Mouse (Mus musculus) MEL (cell line): ENCODE measurements around the gene Micu1. TPM values are rescaled to one million over a fixed set of nuclear protein-coding genes. Genes with fewer than 3 reads are reported as not detected.

Experiments
- DNase-seq: peaks from one replicate; pipeline ENCODE4 v3.0.0; 2011; ENCODE audit warnings: low read depth, low spot score
- H3K27ac ChIP-seq: 2 replicates; pipeline ENCODE4 v1.5.1; 2012; ENCODE audit warnings: low read depth, mild to moderate bottlenecking, control low read depth, low read length, moderate library complexity; ENCODE audit not compliant: control insufficient read depth
- H3K27me3 ChIP-seq, 2 experiments: fragments of 150-350 bp in 1 of 2; sonication (generic) in 1 of 2; 2 replicates each; pipeline ENCODE4 v1.6.1; 2012; ENCODE audit warnings: low read length in 2 of 2, mild to moderate bottlenecking in 2 of 2, improper control_type of control experiment in 1 of 2, moderate library complexity in 1 of 2; ENCODE audit not compliant: insufficient read depth in 2 of 2, control insufficient read depth in 1 of 2
- H3K36me3 ChIP-seq, 2 experiments: 2 replicates each; pipeline ENCODE4 v1.6.1; 2012 to 2014; ENCODE audit warnings: low read length in 2 of 2, improper control_type of control experiment in 1 of 2, inconsistent platforms in 1 of 2, mild to moderate bottlenecking in 1 of 2; ENCODE audit not compliant: insufficient read depth in 2 of 2, control insufficient read depth in 1 of 2
- H3K4me1 ChIP-seq, 2 experiments: fragments of 150-350 bp in 1 of 2; sonication (generic) in 1 of 2; 2 replicates each; pipeline ENCODE4 v1.6.1; 2012; ENCODE audit warnings: low read length in 2 of 2, improper control_type of control experiment in 1 of 2, mild to moderate bottlenecking in 1 of 2; ENCODE audit not compliant: insufficient read depth in 2 of 2, control insufficient read depth in 1 of 2
- H3K4me3 ChIP-seq, 2 experiments: fragments of 150-350 bp in 1 of 2; sonication (generic) in 1 of 2; 2 replicates each; pipeline ENCODE4 v1.5.1; 2012; ENCODE audit warnings: low read depth in 2 of 2, low read length in 2 of 2, mild to moderate bottlenecking in 2 of 2, moderate library complexity in 2 of 2, control low read depth in 1 of 2, improper control_type of control experiment in 1 of 2; ENCODE audit not compliant: control insufficient read depth in 1 of 2, insufficient read depth in 1 of 2
- H3K79me2 ChIP-seq: 2 replicates; pipeline ENCODE4 v1.6.1; 2012; ENCODE audit warnings: mild to moderate bottlenecking, low read length, moderate library complexity; ENCODE audit not compliant: control insufficient read depth, poor library complexity, insufficient read depth
- H3K9ac ChIP-seq: 2 replicates; pipeline ENCODE4 v1.6.1; 2012; ENCODE audit warnings: low read depth, mild to moderate bottlenecking, control low read depth, low read length, moderate library complexity; ENCODE audit not compliant: control insufficient read depth, poor library complexity, severe bottlenecking
- H3K9me3 ChIP-seq: fragments of 150-350 bp; sonication (generic); replicated peaks from 2 replicates; pipeline ENCODE4 v1.6.1; 2012; ENCODE audit warnings: mild to moderate bottlenecking, low read length, improper control_type of control experiment, moderate library complexity; ENCODE audit not compliant: insufficient read depth
- BHLHE40 ChIP-seq: IDR thresholded peaks from 2 replicates; pipeline ENCODE4 v1.6.1; 2012; ENCODE audit warnings: low read depth, mild to moderate bottlenecking, inconsistent platforms, low read length, improper control_type of control experiment, borderline replicate concordance
- CHD2 ChIP-seq: IDR thresholded peaks from 2 replicates; pipeline ENCODE4 v1.6.1; 2011; ENCODE audit warnings: low read length, improper control_type of control experiment
- CTCF ChIP-seq, 3 experiments: IDR thresholded peaks in 2 of 3; conservative IDR thresholded peaks in 1 of 3; 2 replicates each; pipeline ENCODE4 v1.5.1; 2011 to 2012; ENCODE audit warnings: low read length in 3 of 3, low read depth in 2 of 3, mild to moderate bottlenecking in 2 of 3, improper control_type of control experiment in 1 of 3, inconsistent platforms in 1 of 3, mixed read lengths in 1 of 3, moderate library complexity in 1 of 3; ENCODE audit not compliant: control insufficient read depth in 1 of 3, insufficient read depth in 1 of 3, poor library complexity in 1 of 3, severe bottlenecking in 1 of 3
- E2F4 ChIP-seq: IDR thresholded peaks from 2 replicates; pipeline ENCODE4 v1.6.1; 2011; ENCODE audit warnings: low read depth, low read length, improper control_type of control experiment, borderline replicate concordance
- ELF1 ChIP-seq: IDR thresholded peaks from 2 replicates; pipeline ENCODE4 v1.6.1; 2014; ENCODE audit warnings: low read depth, mild to moderate bottlenecking, inconsistent platforms, low read length, improper control_type of control experiment, moderate library complexity
- EP300 ChIP-seq, 2 experiments: IDR thresholded peaks; 2 replicates each; pipeline ENCODE4 v1.6.1; 2011; ENCODE audit warnings: improper control_type of control experiment in 2 of 2, low read length in 2 of 2, low read depth in 1 of 2, mild to moderate bottlenecking in 1 of 2
- ETS1 ChIP-seq: IDR thresholded peaks from 2 replicates; pipeline ENCODE4 v1.6.1; 2012; ENCODE audit warnings: low read depth, mild to moderate bottlenecking, inconsistent platforms, low read length, improper control_type of control experiment, moderate library complexity
- GATA1 ChIP-seq: IDR thresholded peaks from 2 replicates; pipeline ENCODE4 v1.6.1; 2011; ENCODE audit warnings: low read depth, low read length, improper control_type of control experiment
- KAT2A ChIP-seq: conservative IDR thresholded peaks from 2 replicates; pipeline ENCODE4 v1.6.1; 2012; ENCODE audit warnings: low read depth, low read length, improper control_type of control experiment, inconsistent platforms
- MXI1 ChIP-seq: IDR thresholded peaks from 2 replicates; pipeline ENCODE4 v1.6.1; 2011; ENCODE audit warnings: mild to moderate bottlenecking, low read depth, low read length, improper control_type of control experiment
- MYB ChIP-seq: IDR thresholded peaks from 2 replicates; pipeline ENCODE4 v1.6.1; 2011; ENCODE audit warnings: mild to moderate bottlenecking, low read depth, low read length, improper control_type of control experiment
- MYC ChIP-seq: IDR thresholded peaks from 2 replicates; pipeline ENCODE4 v1.6.1; 2011; ENCODE audit warnings: low read depth, mild to moderate bottlenecking, low read length, improper control_type of control experiment, moderate library complexity
- NELFE ChIP-seq: IDR thresholded peaks from 2 replicates; pipeline ENCODE4 v1.6.1; 2011; ENCODE audit warnings: low read depth, low read length, improper control_type of control experiment
- NRF1 ChIP-seq: IDR thresholded peaks from 2 replicates; pipeline ENCODE4 v1.6.1; 2014; ENCODE audit warnings: low read depth, mild to moderate bottlenecking, inconsistent platforms, low read length, improper control_type of control experiment, moderate library complexity; ENCODE audit not compliant: poor library complexity, insufficient read depth, severe bottlenecking
- POLR2AphosphoS2 ChIP-seq: IDR thresholded peaks from 2 replicates; pipeline ENCODE4 v1.6.1; 2011; ENCODE audit warnings: low read length, improper control_type of control experiment
- RAD21 ChIP-seq: IDR thresholded peaks from 2 replicates; pipeline ENCODE4 v1.6.1; 2011; ENCODE audit warnings: mild to moderate bottlenecking, low read depth, low read length, improper control_type of control experiment
- SIN3A ChIP-seq: IDR thresholded peaks from 2 replicates; pipeline ENCODE4 v1.6.1; 2012; ENCODE audit warnings: low read length, improper control_type of control experiment, inconsistent platforms
- TAL1 ChIP-seq: IDR thresholded peaks from 2 replicates; pipeline ENCODE4 v1.6.1; 2012; ENCODE audit warnings: mild to moderate bottlenecking, inconsistent platforms, low read length, moderate library complexity, mixed read lengths
- TBP ChIP-seq: IDR thresholded peaks from 2 replicates; pipeline ENCODE4 v1.8.0; 2011; ENCODE audit warnings: low read depth, low read length, improper control_type of control experiment
- UBTF ChIP-seq: IDR thresholded peaks from 2 replicates; pipeline ENCODE4 v1.6.1; 2012; ENCODE audit warnings: low read depth, mild to moderate bottlenecking, inconsistent platforms, low read length, improper control_type of control experiment, moderate library complexity, borderline replicate concordance; ENCODE audit not compliant: insufficient read depth
- USF1 ChIP-seq: IDR thresholded peaks from 2 replicates; pipeline ENCODE4 v1.6.1; 2014; ENCODE audit warnings: low read depth, mild to moderate bottlenecking, inconsistent platforms, low read length, improper control_type of control experiment, moderate library complexity
- ZKSCAN1 ChIP-seq: IDR thresholded peaks from 2 replicates; pipeline ENCODE4 v1.6.1; 2012; ENCODE audit warnings: low read depth, mild to moderate bottlenecking, inconsistent platforms, low read length, improper control_type of control experiment, moderate library complexity
- ZNF384 ChIP-seq: IDR thresholded peaks from 2 replicates; pipeline ENCODE4 v1.6.1; 2012; ENCODE audit warnings: low read depth, mild to moderate bottlenecking, inconsistent platforms, low read length, improper control_type of control experiment
- polyA plus RNA-seq, 2 experiments: library from polyadenylated mRNA; stranded (reverse) in 1 of 2; unstranded in 1 of 2; fragments of >175 nt in 1 of 2; fragments of >200 nt in 1 of 2; gene quantifications; 2 replicates each; pipeline versions ENCODE4 v1.2.1 to v1.2.4; 2012; ENCODE audit warnings: low replicate concordance in 2 of 2, low read depth in 1 of 2; ENCODE audit not compliant: insufficient read length in 2 of 2, insufficient read depth in 1 of 2, missing spikeins in 1 of 2
- total RNA-seq: library from RNA; depleted of rRNA; stranded (reverse); fragments of 300-350 nt; gene quantifications from 2 replicates; pipeline ENCODE4 v1.2.3, GENCODE M21; 2012

The Micu1 gene
- total and polyA plus RNA-seq, 3 experiments, result 18.0 to 26.8 TPM; not detected in 1

- no peaks in the 10 kb centered on the region for H3K27me3 ChIP-seq
- peak overlapping the region; percentile 39; the same call in 1 of the 2 replicates for H3K27ac ChIP-seq
- no peak for DNase-seq
- no peak overlapping the region for H3K4me3 ChIP-seq
- H3K79me2 ChIP-seq, result no peaks in the 10 kb centered on the region
- H3K36me3 ChIP-seq, result peaks cover 0 to 17% of the 10 kb centered on the region in 2 experiments; a peak in 2 of 4 replicates
- no peak overlapping the region for H3K9ac ChIP-seq
- H3K4me1 ChIP-seq, result peaks cover 13 to 24% of the 10 kb centered on the region in 2 experiments; a peak in 3 of 4 replicates
- TF ChIP-seq ZKSCAN1 (no peak), NRF1 (no peak), EP300 (IDR thresholded peaks at IDR 0.05; ENCODE audit: low read depth in 1 of 2, low read length in 2 of 2) (no peak), RAD21 (no peak), ETS1 (no peak), TAL1 (no peak), NELFE (no peak)
- no peaks in the 10 kb centered on the region for H3K9me3 ChIP-seq
Measured at GRCm38 (mm10) chr10:59908776-59909315, 206.6 kb downstream of the Micu1 start.

GRCm38 (mm10) chr10:59909357-59909847 is 207.1 kb downstream of the Micu1 start:
- H3K4me1 ChIP-seq, result peaks cover 13 to 24% of the 10 kb centered on the region in 2 experiments; a peak in 3 of 4 replicates
- peaks cover 0 to 17% of the 10 kb centered on the region in 2 experiments; a peak in 2 of 4 replicates for H3K36me3 ChIP-seq

GRCm38 (mm10) chr10:59911091-59911490 is 208.8 kb downstream of the Micu1 start:
- no peaks in the 10 kb centered on the region for H3K9me3 ChIP-seq
- H3K4me1 ChIP-seq, result peaks cover 13 to 31% of the 10 kb centered on the region in 2 experiments
- no peaks in the 10 kb centered on the region for H3K27me3 ChIP-seq
- no peak overlapping the region for H3K4me3 ChIP-seq
- peaks cover 0 to 21% of the 10 kb centered on the region in 2 experiments; a peak in 2 of 4 replicates for H3K36me3 ChIP-seq
- no peak overlapping the region for H3K9ac ChIP-seq
- H3K27ac ChIP-seq, result no peak overlapping the region
- TF ChIP-seq POLR2AphosphoS2 (no peak), KAT2A (no peak), UBTF (no peak), MXI1 (no peak), ETS1 (no peak), SIN3A (no peak), ELF1 (no peak), ZNF384 (no peak), RAD21 (no peak), E2F4 (no peak), CTCF (IDR thresholded peaks at IDR 0.05 in 2 of 3, conservative IDR thresholded peaks at IDR 0.05 in 1 of 3; ENCODE audit: control insufficient read depth in 1 of 3, insufficient read depth in 1 of 3, low read depth in 2 of 3, low read length in 3 of 3, poor library complexity in 1 of 3, severe bottlenecking in 1 of 3) (no peak), MYC (no peak), TBP (no peak), NRF1 (no peak)
- H3K79me2 ChIP-seq, result no peaks in the 10 kb centered on the region
- DNase-seq, result no peak

More at GRCm38 (mm10) chr10:59909357-59909847, 207.1 kb downstream of the Micu1 start:
- Histone ChIP-seq H3K9ac (no peak overlapping the region), H3K27me3 (no peaks in the 10 kb centered on the region), H3K9me3 (no peaks in the 10 kb centered on the region), H3K4me3 (no peak overlapping the region), H3K79me2 (no peaks in the 10 kb centered on the region), H3K27ac (no peak overlapping the region)
- no peak for TF ChIP-seq USF1
- no peak for TF ChIP-seq GATA1
- TF ChIP-seq MYC, result no peak
- TF ChIP-seq TBP, result no peak
- TF ChIP-seq MXI1, result no peak
- no peak for TF ChIP-seq MYB
- no peak for TF ChIP-seq CTCF (IDR thresholded peaks at IDR 0.05 in 2 of 3, conservative IDR thresholded peaks at IDR 0.05 in 1 of 3; ENCODE audit: control insufficient read depth in 1 of 3, insufficient read depth in 1 of 3, low read depth in 2 of 3, low read length in 3 of 3, poor library complexity in 1 of 3, severe bottlenecking in 1 of 3)
- no peak for TF ChIP-seq BHLHE40
- TF ChIP-seq SIN3A, result no peak
- TF ChIP-seq CHD2, result no peak
- DNase-seq, result no peak
